Mouse (Mus musculus) effector memory CD4-positive, alpha-beta T cell, adult 5 months (primary cell): Measurements from ENCODE around the gene Slc17a6. TPM values are rescaled to one million over a fixed set of nuclear protein-coding genes. Genes with fewer than 3 reads are reported as not detected.

Experiments
- polyA plus RNA-seq: library from polyadenylated mRNA; unstranded; fragments of 100-300 nt; shearing (Covaris generic); gene quantifications from one replicate; pipeline ENCODE4 v1.2.1, GENCODE M21; 2017

Gene Slc17a6
- polyA plus RNA-seq, result 0.17 TPM

DNA sequence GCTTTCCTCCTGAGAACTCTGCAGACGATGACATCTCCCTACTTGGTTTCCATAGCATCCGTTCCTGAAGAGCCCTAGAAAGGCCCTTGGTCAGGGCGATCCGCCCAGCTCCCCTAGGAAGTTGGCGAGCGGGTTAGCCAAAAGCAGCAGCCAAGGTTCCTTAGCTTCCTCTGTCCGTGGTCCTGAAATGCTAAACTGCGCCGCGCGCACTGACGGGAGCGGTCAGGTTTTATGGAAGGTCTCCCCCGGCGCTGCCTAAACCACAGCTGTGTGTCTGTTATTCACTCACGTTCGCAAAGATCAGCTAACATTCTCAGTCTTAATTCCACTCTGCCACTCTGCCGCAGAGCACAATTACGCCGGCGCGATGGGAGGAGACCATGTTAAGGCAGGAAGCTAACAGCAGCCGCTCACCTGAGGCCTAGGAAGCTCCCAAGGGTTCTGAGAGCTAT is at the start of gene Slc17a6:
Gene Slc17a6 (plus strand): TSS at position 313 of the 452 bp plus-strand sequence.

Other genes with a start within 250 kb of the Slc17a6 start
- gene Ano5, start 111.0 kb upstream of the Slc17a6 start, polyA plus RNA-seq, result not detected
- gene Gas2, start 240.0 kb downstream of the Slc17a6 start, polyA plus RNA-seq, result 7.0 TPM
- gene Fancf, start 240.3 kb downstream of the Slc17a6 start, polyA plus RNA-seq, result 18.8 TPM